Mouse (Mus musculus) lung, postnatal 0 days (tissue): ENCODE measurements around the gene Tnfrsf13c.

ENCODE experiments used
- CTCF ChIP-seq: IDR thresholded peaks from 2 replicates; pipeline ENCODE4 v1.5.1; 2016; ENCODE audit warnings: antibody characterized with exemption, mild to moderate bottlenecking
- EP300 ChIP-seq: IDR thresholded peaks from 2 replicates; pipeline ENCODE4 v1.6.1; 2016; ENCODE audit warnings: antibody characterized with exemption, mild to moderate bottlenecking, control low read depth

DNA sequence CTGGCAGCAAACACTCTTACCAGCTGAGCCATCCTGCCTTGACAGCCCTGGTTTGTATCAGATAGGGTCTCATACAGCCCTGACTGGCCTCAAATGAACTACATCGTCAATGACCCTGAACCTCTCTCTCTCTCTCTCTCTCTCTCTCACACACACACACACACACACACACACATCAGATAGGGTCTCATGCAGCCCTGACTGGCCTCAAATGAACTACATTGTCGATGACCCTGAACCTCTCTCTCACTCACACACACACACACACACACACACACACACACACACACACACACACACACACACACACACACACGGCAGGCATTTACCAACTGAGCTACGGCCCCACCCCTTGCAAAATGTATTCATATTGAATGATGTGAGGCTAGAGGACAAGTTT is 6.9 kb upstream of the Tnfrsf13c start:
- TF ChIP-seq EP300 = no peak
- no peak for TF ChIP-seq CTCF
